Mouse (Mus musculus): ENCODE results near the gene BC024063. TPM values are rescaled to one million over a fixed set of nuclear protein-coding genes. Genes with fewer than 3 reads are reported as not detected.

Gene BC024063
- polyA plus RNA-seq, 1 experiment from 2014 or later, result 8.0 TPM

GRCm38 (mm10) chr10:82147571-82147970 lies 64.4 kb downstream of the BC024063 start:
- H3K27me3 ChIP-seq (replicated peaks; ENCODE audit: control insufficient read depth, insufficient read depth, low read length), result no peaks in the 10 kb centered on the region
- H3K9ac ChIP-seq (replicated peaks; ENCODE audit: low read depth, low read length), result no peak overlapping the region
- no peak overlapping the region for H3K4me3 ChIP-seq (replicated peaks; ENCODE audit: low read length)
- no peak overlapping the region for H3K27ac ChIP-seq (ENCODE audit: low read length)
- WGBS, result 85% methylated on average over 4 of the region's 4 CpGs
- no peaks in the 10 kb centered on the region for H3K4me1 ChIP-seq (replicated peaks; ENCODE audit: control insufficient read depth, insufficient read depth, low read length)
- no peak for ATAC-seq
- peaks cover 55% of the 10 kb centered on the region for H3K36me3 ChIP-seq (ENCODE audit: control insufficient read depth, insufficient read depth)
- no peak overlapping the region for H3K4me2 ChIP-seq (ENCODE audit: low read length)
- H3K9me3 ChIP-seq (ENCODE audit: control insufficient read depth, low read length), result peaks cover 46% of the 10 kb centered on the region

Other genes with a start within 250 kb of the BC024063 start
- gene Gm32687, start 219.4 kb upstream of the BC024063 start, polyA plus RNA-seq (2015; fragmentation: Nextera tagmentation; extraction: Ambion mirVana), result 14.9 and 16.8 TPM in 2 replicates
- gene Zfp781, start 152.9 kb upstream of the BC024063 start, polyA plus RNA-seq (2015; fragmentation: Nextera tagmentation; extraction: Ambion mirVana), result 7.1 and 7.8 TPM in 2 replicates
- 17.6 and 20.6 TPM in 2 replicates for gene Zfp873, start 35.2 kb upstream of the BC024063 start, polyA plus RNA-seq (2015; fragmentation: Nextera tagmentation; extraction: Ambion mirVana)
- 9.3 and 10.8 TPM in 2 replicates for gene AU041133, start 44.7 kb downstream of the BC024063 start, polyA plus RNA-seq (2015; fragmentation: Nextera tagmentation; extraction: Ambion mirVana)
- gene Zfp938, start 157.9 kb downstream of the BC024063 start, polyA plus RNA-seq (2015; fragmentation: Nextera tagmentation; extraction: Ambion mirVana), result 24.2 and 26.6 TPM in 2 replicates
- not detected in 2 replicates for gene 4932415D10Rik, start 233.2 kb downstream of the BC024063 start, polyA plus RNA-seq (2015; fragmentation: Nextera tagmentation; extraction: Ambion mirVana)